Mouse (Mus musculus): ENCODE results near the gene Trpv5. TPM values are rescaled to one million over a fixed set of nuclear protein-coding genes. Genes with fewer than 3 reads are reported as not detected.

The Trpv5 gene
- total and polyA plus RNA-seq, 2 experiments from 2014 or later = not detected

GRCm38 (mm10) chr6:41607637-41608036 is 72.9 kb downstream of the Trpv5 start:
- Histone ChIP-seq H3K27me3 (ENCODE audit: control insufficient read depth, insufficient read depth, low read length) (peaks cover 12% of the 10 kb centered on the region), H3K9me3 (replicated peaks; ENCODE audit: control insufficient read depth, low read length) (no peaks in the 10 kb centered on the region), H3K27ac (ENCODE audit: low read depth) (no peak overlapping the region), H3K4me3 (ENCODE audit: low read depth, low read length) (no peak overlapping the region), H3K4me1 (ENCODE audit: control insufficient read depth, insufficient read depth) (no peaks in the 10 kb centered on the region), H3K36me3 (replicated peaks; ENCODE audit: control insufficient read depth, insufficient read depth, low read length) (no peaks in the 10 kb centered on the region), H3K4me2 (ENCODE audit: low read depth, low read length) (no peak overlapping the region), H3K9ac (replicated peaks; ENCODE audit: low read depth, low read length) (no peak overlapping the region)
- ATAC-seq (ENCODE audit: insufficient read depth, low read depth) (no peak), DNase-seq (ENCODE audit: low spot score) (no peak)
- 48% methylated on average over 5 of the region's 5 CpGs for whole genome bisulfite sequencing
- TF ChIP-seq EP300 (IDR thresholded peaks at IDR 0.05; ENCODE audit: low read depth) = no peak
- no peak for TF ChIP-seq CTCF (IDR thresholded peaks at IDR 0.05; ENCODE audit: low read depth)

GRCm38 (mm10) chr6:41606214-41606613 is 74.4 kb downstream of the Trpv5 start:
- 14% methylated on average over 4 of the region's 4 CpGs for WGBS
- Histone ChIP-seq H3K4me1 (ENCODE audit: control insufficient read depth, insufficient read depth) (no peaks in the 10 kb centered on the region), H3K4me3 (ENCODE audit: low read depth, low read length) (0 out of 2 replicates have a peak overlapping the region, but pooled peaks have one; percentile 85), H3K36me3 (replicated peaks; ENCODE audit: control insufficient read depth, insufficient read depth, low read length) (no peaks in the 10 kb centered on the region), H3K4me2 (ENCODE audit: low read depth, low read length) (peak overlapping the region; percentile 97; the same call in 1 of the 2 replicates), H3K27ac (ENCODE audit: low read depth) (no peak overlapping the region), H3K27me3 (ENCODE audit: control insufficient read depth, insufficient read depth, low read length) (peaks cover 12% of the 10 kb centered on the region), H3K9ac (replicated peaks; ENCODE audit: low read depth, low read length) (0 out of 2 replicates have a peak overlapping the region, but pooled peaks have one; percentile 64), H3K9me3 (replicated peaks; ENCODE audit: control insufficient read depth, low read length) (no peaks in the 10 kb centered on the region)
- TF ChIP-seq EP300 (IDR thresholded peaks at IDR 0.05; ENCODE audit: low read depth) = no peak
- no peak for TF ChIP-seq CTCF (IDR thresholded peaks at IDR 0.05; ENCODE audit: low read depth)
- no peak for DNase-seq (ENCODE audit: low spot score)
- ATAC-seq (ENCODE audit: insufficient read depth, low read depth) = no peak

- no peak overlapping the region for H3K27ac ChIP-seq (ENCODE audit: low read depth)
- no peak for TF ChIP-seq EP300 (IDR thresholded peaks at IDR 0.05; ENCODE audit: low read depth)
- no peak for TF ChIP-seq CTCF (IDR thresholded peaks at IDR 0.05; ENCODE audit: low read depth)
- peak overlapping the region; percentile 64; the same call in 1 of the 2 replicates for H3K9ac ChIP-seq (replicated peaks; ENCODE audit: low read depth, low read length)
- no peaks in the 10 kb centered on the region for H3K36me3 ChIP-seq (replicated peaks; ENCODE audit: control insufficient read depth, insufficient read depth, low read length)
- WGBS = 1% methylated on average over 7 of the region's 7 CpGs
- no peaks in the 10 kb centered on the region for H3K9me3 ChIP-seq (replicated peaks; ENCODE audit: control insufficient read depth, low read length)
- peak overlapping the region; percentile 97 for H3K4me2 ChIP-seq (ENCODE audit: low read depth, low read length)
- no peak for ATAC-seq (ENCODE audit: insufficient read depth, low read depth)
- DNase-seq (ENCODE audit: low spot score) = no peak
- peaks cover 12% of the 10 kb centered on the region for H3K27me3 ChIP-seq (ENCODE audit: control insufficient read depth, insufficient read depth, low read length)
- H3K4me1 ChIP-seq (ENCODE audit: control insufficient read depth, insufficient read depth) = no peaks in the 10 kb centered on the region
- peak overlapping the region; percentile 85 for H3K4me3 ChIP-seq (ENCODE audit: low read depth, low read length)
Measured at GRCm38 (mm10) chr6:41605794-41606104, 74.8 kb downstream of the Trpv5 start.

GRCm38 (mm10) chr6:41605061-41605793 is 75.3 kb downstream of the Trpv5 start, which contains the start of gene Ephb6:
Gene Ephb6 (plus strand): TSS chr6:41605482.
- ATAC-seq (ENCODE audit: insufficient read depth, low read depth) = peak; percentile 91
- Histone ChIP-seq H3K4me2 (ENCODE audit: low read depth, low read length) (peak within 1 kb of the TSS; percentile 97), H3K36me3 (replicated peaks; ENCODE audit: control insufficient read depth, insufficient read depth, low read length) (no peaks in the 10 kb centered on the region), H3K27me3 (ENCODE audit: control insufficient read depth, insufficient read depth, low read length) (peaks cover 12% of the 10 kb centered on the region), H3K9ac (replicated peaks; ENCODE audit: low read depth, low read length) (peak within 1 kb of the TSS; percentile 64), H3K9me3 (replicated peaks; ENCODE audit: control insufficient read depth, low read length) (no peaks in the 10 kb centered on the region), H3K27ac (ENCODE audit: low read depth) (peak within 1 kb of the TSS; percentile 51; the same call in 1 of the 2 replicates), H3K4me3 (ENCODE audit: low read depth, low read length) (peak within 1 kb of the TSS; percentile 85), H3K4me1 (ENCODE audit: control insufficient read depth, insufficient read depth) (no peaks in the 10 kb centered on the region)
- 1% methylated on average over 59 of the region's 68 CpGs for WGBS
- DNase-seq (ENCODE audit: low spot score) = peak; percentile 55
- no peak; the same call in 1 of the 2 replicates for TF ChIP-seq CTCF (IDR thresholded peaks at IDR 0.05; ENCODE audit: low read depth)
- TF ChIP-seq EP300 (IDR thresholded peaks at IDR 0.05; ENCODE audit: low read depth) = no peak

GRCm38 (mm10) chr6:41604401-41605050 is 76.0 kb downstream of the Trpv5 start:
- Histone ChIP-seq H3K4me1 (ENCODE audit: control insufficient read depth, insufficient read depth) (no peaks in the 10 kb centered on the region), H3K4me3 (ENCODE audit: low read depth, low read length) (peak overlapping the region; percentile 85), H3K4me2 (ENCODE audit: low read depth, low read length) (peak overlapping the region; percentile 97), H3K36me3 (replicated peaks; ENCODE audit: control insufficient read depth, insufficient read depth, low read length) (no peaks in the 10 kb centered on the region), H3K9me3 (replicated peaks; ENCODE audit: control insufficient read depth, low read length) (no peaks in the 10 kb centered on the region), H3K9ac (replicated peaks; ENCODE audit: low read depth, low read length) (peak overlapping the region; percentile 64; the same call in 1 of the 2 replicates), H3K27me3 (ENCODE audit: control insufficient read depth, insufficient read depth, low read length) (peaks cover 12% of the 10 kb centered on the region), H3K27ac (ENCODE audit: low read depth) (peak overlapping the region; percentile 51; the same call in 1 of the 2 replicates)
- WGBS = 0% methylated on average over 23 of the region's 23 CpGs
- DNase-seq (ENCODE audit: low spot score) = peak; percentile 13
- no peak for TF ChIP-seq EP300 (IDR thresholded peaks at IDR 0.05; ENCODE audit: low read depth)
- peak; percentile 59 for TF ChIP-seq CTCF (IDR thresholded peaks at IDR 0.05; ENCODE audit: low read depth)
- ATAC-seq (ENCODE audit: insufficient read depth, low read depth) = peak; percentile 36; the same call in 1 of the 2 replicates

Other genes starting within 250 kb of the Trpv5 start
- gene Gm10334, start 234.6 kb downstream of the Trpv5 start, total RNA-seq (2014; rRNA removed; ENCODE audit: low replicate concordance) = not detected in 2 replicates
- not detected in 2 replicates for gene Gm10334, start 234.6 kb downstream of the Trpv5 start, polyA plus RNA-seq (2015; fragmentation: Nextera tagmentation; extraction: Ambion mirVana)
- gene Prss1, start 221.8 kb downstream of the Trpv5 start, total RNA-seq (2014; rRNA removed; ENCODE audit: low replicate concordance) = not detected in 2 replicates
- gene Prss1, start 221.8 kb downstream of the Trpv5 start, polyA plus RNA-seq (2015; fragmentation: Nextera tagmentation; extraction: Ambion mirVana) = not detected in 2 replicates
- not detected in 2 replicates for gene Prss2, start 159.0 kb downstream of the Trpv5 start, total RNA-seq (2014; rRNA removed; ENCODE audit: low replicate concordance)
- not detected in 2 replicates for gene Prss2, start 159.0 kb downstream of the Trpv5 start, polyA plus RNA-seq (2015; fragmentation: Nextera tagmentation; extraction: Ambion mirVana)
- 2.1 and 5.6 TPM in 2 replicates for gene Ephb6, start 75.3 kb downstream of the Trpv5 start, total RNA-seq (2014; rRNA removed; ENCODE audit: low replicate concordance)
- gene Ephb6, start 75.3 kb downstream of the Trpv5 start, polyA plus RNA-seq (2015; fragmentation: Nextera tagmentation; extraction: Ambion mirVana) = 1.8 and 2.3 TPM in 2 replicates
- not detected in 2 replicates for gene Trpv6, start 44.4 kb downstream of the Trpv5 start, total RNA-seq (2014; rRNA removed; ENCODE audit: low replicate concordance)
- gene Trpv6, start 44.4 kb downstream of the Trpv5 start, polyA plus RNA-seq (2015; fragmentation: Nextera tagmentation; extraction: Ambion mirVana) = not detected in 2 replicates
- gene Llcfc1, start 3.7 kb upstream of the Trpv5 start, total RNA-seq (2014; rRNA removed; ENCODE audit: low replicate concordance) = not detected in 2 replicates
- gene Llcfc1, start 3.7 kb upstream of the Trpv5 start, polyA plus RNA-seq (2015; fragmentation: Nextera tagmentation; extraction: Ambion mirVana) = not detected in 2 replicates
- gene Kel, start 23.6 kb upstream of the Trpv5 start, total RNA-seq (2014; rRNA removed; ENCODE audit: low replicate concordance) = 0.12 and 2.1 TPM in 2 replicates
- 0.14 and 0.18 TPM in 2 replicates for gene Kel, start 23.6 kb upstream of the Trpv5 start, polyA plus RNA-seq (2015; fragmentation: Nextera tagmentation; extraction: Ambion mirVana)
- gene Olfr459, start 94.4 kb upstream of the Trpv5 start, total RNA-seq (2014; rRNA removed; ENCODE audit: low replicate concordance) = not detected in 2 replicates
- gene Olfr459, start 94.4 kb upstream of the Trpv5 start, polyA plus RNA-seq (2015; fragmentation: Nextera tagmentation; extraction: Ambion mirVana) = not detected in 2 replicates
- gene Pip, start 166.8 kb upstream of the Trpv5 start, total RNA-seq (2014; rRNA removed; ENCODE audit: low replicate concordance) = not detected in 2 replicates
- gene Pip, start 166.8 kb upstream of the Trpv5 start, polyA plus RNA-seq (2015; fragmentation: Nextera tagmentation; extraction: Ambion mirVana) = not detected in 2 replicates
- not detected in 2 replicates for gene Sval2, start 172.2 kb upstream of the Trpv5 start, total RNA-seq (2014; rRNA removed; ENCODE audit: low replicate concordance)
- not detected in 2 replicates for gene Sval2, start 172.2 kb upstream of the Trpv5 start, polyA plus RNA-seq (2015; fragmentation: Nextera tagmentation; extraction: Ambion mirVana)

All from heart, postnatal 0 days (tissue).